Mouse (Mus musculus): ENCODE measurements around the gene Dpm3. TPM values are rescaled to one million over a fixed set of nuclear protein-coding genes. Genes with fewer than 3 reads are reported as not detected.

Gene Dpm3
- polyA plus RNA-seq, 1 experiment from 2014 or later, result 106 TPM

- no peak overlapping the region for H3K4me2 ChIP-seq
- H3K4me1 ChIP-seq, result 0 out of 2 replicates have a peak, but pooled peaks cover under 1% of the 10 kb centered on the region
- H3K27ac ChIP-seq, result no peak overlapping the region
- no peaks in the 10 kb centered on the region for H3K9me3 ChIP-seq (replicated peaks)
- 68% methylated on average over 4 of the region's 4 CpGs for WGBS
- no peaks in the 10 kb centered on the region for H3K36me3 ChIP-seq (ENCODE audit: poor library complexity, severe bottlenecking)
- peaks cover 4% of the 10 kb centered on the region; the same call in 1 of the 2 replicates for H3K27me3 ChIP-seq
- no peak for ATAC-seq
- no peak overlapping the region for H3K4me3 ChIP-seq
- H3K9ac ChIP-seq, result no peak overlapping the region
Measured at GRCm38 (mm10) chr3:89305105-89305504, 45.9 kb downstream of the Dpm3 start.

GRCm38 (mm10) chr3:89305551-89306325 is 46.6 kb downstream of the Dpm3 start:
- no peaks in the 10 kb centered on the region for H3K9me3 ChIP-seq (replicated peaks)
- no peak overlapping the region for H3K27ac ChIP-seq
- no peaks in the 10 kb centered on the region for H3K27me3 ChIP-seq
- H3K9ac ChIP-seq, result no peak overlapping the region
- no peak for ATAC-seq
- H3K4me1 ChIP-seq, result no peaks in the 10 kb centered on the region
- H3K36me3 ChIP-seq (ENCODE audit: poor library complexity, severe bottlenecking), result no peaks in the 10 kb centered on the region
- 78% methylated on average over 8 of the region's 8 CpGs for WGBS
- no peak overlapping the region for H3K4me2 ChIP-seq
- no peak overlapping the region for H3K4me3 ChIP-seq

GRCm38 (mm10) chr3:89308089-89308488 is 48.9 kb downstream of the Dpm3 start:
- ATAC-seq, result peak; percentile 83; the same call in 1 of the 2 replicates
- Histone ChIP-seq H3K4me1 (no peaks in the 10 kb centered on the region), H3K27me3 (no peaks in the 10 kb centered on the region; the same call in 1 of the 2 replicates), H3K4me3 (no peak overlapping the region), H3K9me3 (replicated peaks) (no peaks in the 10 kb centered on the region), H3K27ac (no peak overlapping the region), H3K9ac (no peak overlapping the region), H3K4me2 (no peak overlapping the region), H3K36me3 (ENCODE audit: poor library complexity, severe bottlenecking) (no peaks in the 10 kb centered on the region)
- WGBS, result 3% methylated on average over 9 of the region's 9 CpGs

- peaks cover 40% of the 10 kb centered on the region for H3K4me1 ChIP-seq
- H3K9me3 ChIP-seq (replicated peaks), result no peaks in the 10 kb centered on the region
- no peak overlapping the region for H3K4me2 ChIP-seq
- no peaks in the 10 kb centered on the region for H3K36me3 ChIP-seq (ENCODE audit: poor library complexity, severe bottlenecking)
- H3K9ac ChIP-seq, result no peak overlapping the region
- no peak overlapping the region for H3K4me3 ChIP-seq
- no peak overlapping the region for H3K27ac ChIP-seq
- H3K27me3 ChIP-seq, result peaks cover 32% of the 10 kb centered on the region
- no peak for ATAC-seq
- WGBS, result 66% methylated on average over 5 of the region's 5 CpGs
Measured at GRCm38 (mm10) chr3:89314340-89314739, 55.2 kb downstream of the Dpm3 start.

- WGBS, result 40% methylated on average over 2 of the region's 2 CpGs
- Histone ChIP-seq H3K4me2 (peak overlapping the region; percentile 56), H3K36me3 (ENCODE audit: poor library complexity, severe bottlenecking) (no peaks in the 10 kb centered on the region), H3K9ac (no peak overlapping the region), H3K27me3 (peaks cover 36% of the 10 kb centered on the region), H3K4me3 (peak overlapping the region; percentile 22; the same call in 1 of the 2 replicates), H3K9me3 (replicated peaks) (no peaks in the 10 kb centered on the region), H3K4me1 (peaks cover 44% of the 10 kb centered on the region), H3K27ac (no peak overlapping the region)
- ATAC-seq, result no peak
Measured at GRCm38 (mm10) chr3:89314791-89315190, 55.6 kb downstream of the Dpm3 start.

- ATAC-seq, result peak; percentile 11; the same call in 1 of the 2 replicates
- Histone ChIP-seq H3K36me3 (ENCODE audit: poor library complexity, severe bottlenecking) (no peaks in the 10 kb centered on the region), H3K27me3 (peaks cover 42% of the 10 kb centered on the region), H3K9me3 (replicated peaks) (no peaks in the 10 kb centered on the region), H3K4me1 (peaks cover 50% of the 10 kb centered on the region), H3K27ac (no peak overlapping the region), H3K4me3 (peak overlapping the region; percentile 22), H3K4me2 (peak overlapping the region; percentile 56), H3K9ac (peak overlapping the region; percentile 55; the same call in 1 of the 2 replicates)
- 4% methylated on average over 23 of the region's 26 CpGs for WGBS
Measured at GRCm38 (mm10) chr3:89315195-89315929, 56.2 kb downstream of the Dpm3 start.

GRCm38 (mm10) chr3:89315930-89316831 is 57.0 kb downstream of the Dpm3 start:
- peak; percentile 16; the same call in 1 of the 2 replicates for ATAC-seq
- WGBS, result 6% methylated on average over 40 of the region's 40 CpGs
- Histone ChIP-seq H3K4me3 (peak overlapping the region; percentile 22), H3K9me3 (replicated peaks) (no peaks in the 10 kb centered on the region), H3K36me3 (ENCODE audit: poor library complexity, severe bottlenecking) (no peaks in the 10 kb centered on the region), H3K4me2 (peak overlapping the region; percentile 56), H3K9ac (peak overlapping the region; percentile 53; the same call in 1 of the 2 replicates), H3K27ac (no peak overlapping the region), H3K4me1 (peaks cover 58% of the 10 kb centered on the region), H3K27me3 (peaks cover 50% of the 10 kb centered on the region)

MicroRNAs within 50 kb of the gene (microRNA counts, 519-probe panel; counts per million panel counts)
- microRNA mmu-miR-92b, result 4,275 counts per million, percentile 82 among the panel's probes with 10 or more counts

Small RNAs within 50 kb of the gene (microRNA-seq; reads per million reads assigned to microRNA genes)
- gene Mir92b, result 13,595 reads per million, percentile 96 among the genes with 10 or more reads in this experiment

Other genes starting within 250 kb of the Dpm3 start
- gene Rusc1, start 166.0 kb upstream of the Dpm3 start, polyA plus RNA-seq (2015; fragmentation: Nextera tagmentation; extraction: Ambion mirVana), result 38.4 and 40.5 TPM in 2 replicates
- not detected in 2 replicates for gene Gm43738, start 158.3 kb upstream of the Dpm3 start, polyA plus RNA-seq (2015; fragmentation: Nextera tagmentation; extraction: Ambion mirVana)
- gene Fdps, start 157.4 kb upstream of the Dpm3 start, polyA plus RNA-seq (2015; fragmentation: Nextera tagmentation; extraction: Ambion mirVana), result 315 and 326 TPM in 2 replicates
- 0.09 and 0.26 TPM in 2 replicates for gene Pklr, start 123.2 kb upstream of the Dpm3 start, polyA plus RNA-seq (2015; fragmentation: Nextera tagmentation; extraction: Ambion mirVana)
- gene Hcn3, start 99.2 kb upstream of the Dpm3 start, polyA plus RNA-seq (2015; fragmentation: Nextera tagmentation; extraction: Ambion mirVana), result 19.0 and 19.6 TPM in 2 replicates
- 25.0 and 26.2 TPM in 2 replicates for gene Clk2, start 94.6 kb upstream of the Dpm3 start, polyA plus RNA-seq (2015; fragmentation: Nextera tagmentation; extraction: Ambion mirVana)
- 102 and 109 TPM in 2 replicates for gene Scamp3, start 81.9 kb upstream of the Dpm3 start, polyA plus RNA-seq (2015; fragmentation: Nextera tagmentation; extraction: Ambion mirVana)
- 15.1 and 23.0 TPM in 2 replicates for gene Fam189b, start 76.2 kb upstream of the Dpm3 start, polyA plus RNA-seq (2015; fragmentation: Nextera tagmentation; extraction: Ambion mirVana)
- 34.6 and 36.3 TPM in 2 replicates for gene Gba, start 56.4 kb upstream of the Dpm3 start, polyA plus RNA-seq (2015; fragmentation: Nextera tagmentation; extraction: Ambion mirVana)
- 79.2 and 96.1 TPM in 2 replicates for gene Thbs3, start 44.2 kb upstream of the Dpm3 start, polyA plus RNA-seq (2015; fragmentation: Nextera tagmentation; extraction: Ambion mirVana)
- 196 and 201 TPM in 2 replicates for gene Mtx1, start 32.3 kb upstream of the Dpm3 start, polyA plus RNA-seq (2015; fragmentation: Nextera tagmentation; extraction: Ambion mirVana)
- 2.8 and 3.1 TPM in 2 replicates for gene Muc1, start 30.3 kb upstream of the Dpm3 start, polyA plus RNA-seq (2015; fragmentation: Nextera tagmentation; extraction: Ambion mirVana)
- gene Krtcap2, start 13.4 kb upstream of the Dpm3 start, polyA plus RNA-seq (2015; fragmentation: Nextera tagmentation; extraction: Ambion mirVana), result 221 and 237 TPM in 2 replicates
- gene Trim46, start 13.0 kb upstream of the Dpm3 start, polyA plus RNA-seq (2015; fragmentation: Nextera tagmentation; extraction: Ambion mirVana), result 36.6 and 43.2 TPM in 2 replicates
- gene Slc50a1, start 11.2 kb downstream of the Dpm3 start, polyA plus RNA-seq (2015; fragmentation: Nextera tagmentation; extraction: Ambion mirVana), result 25.8 and 32.7 TPM in 2 replicates
- gene Efna1, start 21.8 kb downstream of the Dpm3 start, polyA plus RNA-seq (2015; fragmentation: Nextera tagmentation; extraction: Ambion mirVana), result 9.5 and 10.9 TPM in 2 replicates
- gene Efna3, start 63.6 kb downstream of the Dpm3 start, polyA plus RNA-seq (2015; fragmentation: Nextera tagmentation; extraction: Ambion mirVana), result 18.7 and 23.4 TPM in 2 replicates
- 16.0 and 16.3 TPM in 2 replicates for gene Efna4, start 78.7 kb downstream of the Dpm3 start, polyA plus RNA-seq (2015; fragmentation: Nextera tagmentation; extraction: Ambion mirVana)
- 24.1 and 27.5 TPM in 2 replicates for gene Adam15, start 90.6 kb downstream of the Dpm3 start, polyA plus RNA-seq (2015; fragmentation: Nextera tagmentation; extraction: Ambion mirVana)
- gene Dcst2, start 102.6 kb downstream of the Dpm3 start, polyA plus RNA-seq (2015; fragmentation: Nextera tagmentation; extraction: Ambion mirVana), result 0.06 and 0.13 TPM in 2 replicates
- 0.37 and 0.57 TPM in 2 replicates for gene Dcst1, start 105.9 kb downstream of the Dpm3 start, polyA plus RNA-seq (2015; fragmentation: Nextera tagmentation; extraction: Ambion mirVana)
- gene Zbtb7b, start 135.4 kb downstream of the Dpm3 start, polyA plus RNA-seq (2015; fragmentation: Nextera tagmentation; extraction: Ambion mirVana), result 0.41 and 0.67 TPM in 2 replicates
- 0.52 and 0.55 TPM in 2 replicates for gene Lenep, start 143.4 kb downstream of the Dpm3 start, polyA plus RNA-seq (2015; fragmentation: Nextera tagmentation; extraction: Ambion mirVana)
- gene Flad1, start 152.5 kb downstream of the Dpm3 start, polyA plus RNA-seq (2015; fragmentation: Nextera tagmentation; extraction: Ambion mirVana), result 36.3 and 39.4 TPM in 2 replicates
- 352 TPM in 2 replicates for gene Cks1b, start 159.0 kb downstream of the Dpm3 start, polyA plus RNA-seq (2015; fragmentation: Nextera tagmentation; extraction: Ambion mirVana)
- gene Shc1, start 159.1 kb downstream of the Dpm3 start, polyA plus RNA-seq (2015; fragmentation: Nextera tagmentation; extraction: Ambion mirVana), result 15.9 and 16.7 TPM in 2 replicates
- 30.4 and 32.4 TPM in 2 replicates for gene Pygo2, start 170.9 kb downstream of the Dpm3 start, polyA plus RNA-seq (2015; fragmentation: Nextera tagmentation; extraction: Ambion mirVana)
- 10.2 TPM in 2 replicates for gene Pbxip1, start 177.3 kb downstream of the Dpm3 start, polyA plus RNA-seq (2015; fragmentation: Nextera tagmentation; extraction: Ambion mirVana)
- gene Pmvk, start 195.2 kb downstream of the Dpm3 start, polyA plus RNA-seq (2015; fragmentation: Nextera tagmentation; extraction: Ambion mirVana), result 73.3 and 75.0 TPM in 2 replicates